Mouse (Mus musculus): ENCODE measurements around the gene Dync1i1.

DNA sequence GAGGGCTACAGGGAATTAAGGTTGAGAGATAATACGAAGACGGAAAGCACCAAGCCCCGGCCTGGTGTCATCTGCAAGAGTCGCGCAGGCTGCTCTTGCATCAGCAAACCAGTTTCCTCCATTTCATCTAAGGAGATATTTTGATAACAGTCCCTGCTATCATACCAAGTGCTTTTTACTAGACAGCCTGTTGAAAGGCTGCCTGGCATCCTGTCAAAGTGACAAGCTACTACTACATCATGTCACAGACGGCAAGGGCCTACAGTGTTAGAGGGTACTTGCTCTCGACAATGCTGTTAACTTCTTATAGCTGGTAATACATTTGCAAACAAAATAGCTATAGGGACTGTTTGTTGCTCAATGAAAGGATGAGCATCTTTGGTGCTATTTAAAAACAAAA lies 345.6 kb downstream of the Dync1i1 start:
- TF ChIP-seq CTCF (IDR thresholded peaks at IDR 0.05 in 2 of 3, conservative IDR thresholded peaks at IDR 0.05 in 1 of 3; ENCODE audit: control insufficient read depth in 1 of 3, insufficient read depth in 1 of 3, low read depth in 2 of 3, low read length in 3 of 3, poor library complexity in 1 of 3, severe bottlenecking in 1 of 3) (no peak), E2F4 (IDR thresholded peaks at IDR 0.05; ENCODE audit: borderline replicate concordance, low read depth, low read length) (no peak), RAD21 (IDR thresholded peaks at IDR 0.05; ENCODE audit: low read depth, low read length) (no peak), SMC3 (IDR thresholded peaks at IDR 0.05; ENCODE audit: low read depth, low read length) (no peak), POLR2A (IDR thresholded peaks at IDR 0.05; ENCODE audit: control insufficient read depth in 1 of 2, insufficient read depth in 1 of 2, low read depth in 1 of 2, low read length in 2 of 2, poor library complexity in 1 of 2) (no peak), TCF12 (IDR thresholded peaks at IDR 0.05; ENCODE audit: low read depth, low read length) (no peak), TBP (IDR thresholded peaks at IDR 0.05; ENCODE audit: low read depth, low read length) (no peak), RCOR1 (IDR thresholded peaks at IDR 0.05; ENCODE audit: low read depth, low read length) (no peak), EP300 (IDR thresholded peaks at IDR 0.05; ENCODE audit: low read depth in 1 of 2, low read length in 2 of 2) (no peak), HCFC1 (IDR thresholded peaks at IDR 0.05; ENCODE audit: low read depth, low read length) (no peak), CHD2 (IDR thresholded peaks at IDR 0.05; ENCODE audit: low read length) (no peak), POLR2AphosphoS5 (IDR thresholded peaks at IDR 0.05; ENCODE audit: borderline replicate concordance, low read depth, low read length) (no peak), USF1 (IDR thresholded peaks at IDR 0.05; ENCODE audit: low read depth, low read length) (no peak)
